44 mouse cellular contexts compared by ENCODE assay signal in the genomic region with DNA sequence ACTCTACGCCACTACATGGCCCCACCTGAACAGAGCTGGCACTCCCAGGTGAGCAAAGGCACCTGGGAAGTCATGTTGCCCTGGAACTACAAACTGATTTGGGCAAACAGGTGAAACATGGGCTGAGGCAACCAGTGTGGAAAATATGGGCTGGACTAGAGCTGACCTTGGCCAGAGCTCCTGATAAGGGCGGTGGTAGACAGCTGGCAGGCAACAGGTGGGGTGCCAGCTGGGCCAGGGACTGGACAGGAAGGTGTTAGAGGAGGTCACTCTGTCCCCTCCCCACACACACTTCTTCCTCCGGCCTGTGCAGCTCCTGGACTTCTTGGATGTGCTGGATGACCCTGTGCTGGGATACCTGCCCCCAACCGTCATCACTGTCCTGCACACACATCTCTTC. TPM values are rescaled to one million over a fixed set of nuclear protein-coding genes. Genes with fewer than 3 reads are reported as not detected.
"Had no signal": no experiment of that assay in that cellular context is flagged by ENCODE, and none has a peak within 500 bp of the region (broad histone marks: within the 10 kb centered on the region; RNA-seq: fewer than 3 reads in every experiment).

No protein-coding gene starts in this region.

- H3K9ac ChIP-seq: heart, embryonic 12.5 days; heart, embryonic 13.5 days; heart, embryonic 15.5 days; hindbrain, embryonic 12.5 days; hindbrain, embryonic 13.5 days; hindbrain, embryonic 14.5 days; hindbrain, embryonic 15.5 days; kidney, embryonic 15.5 days had no signal

- H3K27ac ChIP-seq: heart, embryonic 10.5 days; heart, embryonic 13.5 days; heart, embryonic 15.5 days; hindbrain, embryonic 10.5 days; hindbrain, embryonic 12.5 days; hindbrain, embryonic 13.5 days; hindbrain, embryonic 14.5 days; hindbrain, embryonic 15.5 days; hindbrain, postnatal 0 days; kidney, embryonic 15.5 days; kidney, postnatal 0 days; layer of hippocampus, adult 2 months; left cerebral cortex, adult 2 months had no signal

- H3K9me3 ChIP-seq: heart, embryonic 10.5 days; heart, embryonic 12.5 days; heart, embryonic 13.5 days; heart, embryonic 15.5 days; hindbrain, embryonic 10.5 days; hindbrain, embryonic 12.5 days; hindbrain, embryonic 13.5 days; hindbrain, embryonic 15.5 days; kidney, embryonic 15.5 days had no signal

- ATAC-seq: hindbrain, embryonic 16.5 days; hindbrain, postnatal 0 days; inflammation-experienced regulatory T-cells, adult 6 months; intestine, postnatal 0 days had no signal

- H3K4me3 ChIP-seq: heart, embryonic 10.5 days; heart, embryonic 12.5 days; heart, embryonic 13.5 days; heart, embryonic 15.5 days; hindbrain, embryonic 10.5 days; hindbrain, embryonic 12.5 days; hindbrain, embryonic 13.5 days; hindbrain, embryonic 15.5 days; kidney, embryonic 15.5 days; layer of hippocampus, adult 2 months; left cerebral cortex, adult 2 months had no signal

- H3K27me3 ChIP-seq: heart, embryonic 12.5 days; heart, embryonic 13.5 days; heart, embryonic 15.5 days; hindbrain, embryonic 12.5 days; hindbrain, embryonic 13.5 days; hindbrain, embryonic 15.5 days; kidney, embryonic 15.5 days had no signal

- H3K4me2 ChIP-seq: heart, embryonic 11.5 days; heart, embryonic 12.5 days; heart, embryonic 13.5 days; heart, embryonic 15.5 days; hindbrain, embryonic 12.5 days; hindbrain, embryonic 13.5 days; hindbrain, embryonic 14.5 days; hindbrain, embryonic 15.5 days; kidney, embryonic 15.5 days had no signal

- H3K4me1 ChIP-seq: heart, embryonic 12.5 days; heart, embryonic 15.5 days; hindbrain, embryonic 10.5 days; hindbrain, embryonic 12.5 days; hindbrain, embryonic 13.5 days; hindbrain, embryonic 15.5 days; kidney, embryonic 15.5 days had no signal

- DNase-seq: heart, postnatal 10 days; heart, postnatal 14 days; heart, postnatal 36 days; heart, postnatal 4 days; kidney, adult 11 months; kidney, adult 18-20 months; kidney, adult 2 months; kidney, adult 8-10 months; kidney, adult 9 months; kidney, postnatal 10 days; kidney, postnatal 14 days; kidney, postnatal 25 days; kidney, postnatal 36 days; kidney, postnatal 4 days; layer of hippocampus, adult 9-11 months; layer of hippocampus, postnatal 36 days had no signal

RNA-seq across cellular contexts. Expression of gene Gpha2, which starts 26.8 kb away (rescaled TPM):
- total RNA-seq: heart, adult 8-10 months; heart, postnatal 10 days; heart, postnatal 14 days; heart, postnatal 25 days; heart, postnatal 36 days; heart, postnatal 4 days; hindbrain, postnatal 0 days; layer of hippocampus, adult 18-20 months; layer of hippocampus, adult 2 months; layer of hippocampus, adult 8-10 months; layer of hippocampus, postnatal 10 days; layer of hippocampus, postnatal 25 days; layer of hippocampus, postnatal 36 days; left cerebral cortex, adult 18-20 months; left cerebral cortex, adult 2 months had no signal
- polyA plus RNA-seq: heart, embryonic 12.5 days; heart, embryonic 13.5 days; heart, embryonic 14.5 days; heart, embryonic 15.5 days; heart, postnatal 0 days; hindbrain, embryonic 10.5 days; hindbrain, embryonic 13.5 days; hindbrain, embryonic 14.5 days; hindbrain, embryonic 15.5 days; hindbrain, embryonic 16.5 days; inflammation-experienced regulatory T-cells, adult 6 months; kidney, embryonic 14.5 days had no signal
